Mouse (Mus musculus) macrophage (primary cell): Measurements from ENCODE around the gene Cpne1. TPM values are rescaled to one million over a fixed set of nuclear protein-coding genes. Genes with fewer than 3 reads are reported as not detected.

Experiments used
- H3K27ac ChIP-seq: fragments of 350-480 bp; formaldehyde crosslinking; 2 replicates; pipeline ENCODE4 v1.9.0; 2021
- H3K36me3 ChIP-seq: fragments of 350-480 bp; formaldehyde crosslinking; 2 replicates; pipeline ENCODE4 v1.9.0; 2021; ENCODE audit errors: inconsistent target
- H3K4me3 ChIP-seq: fragments of 350-480 bp; formaldehyde crosslinking; 2 replicates; pipeline ENCODE4 v1.9.0; 2021; ENCODE audit errors: inconsistent target
- H3K79me2 ChIP-seq: fragments of 350-480 bp; formaldehyde crosslinking; 2 replicates; pipeline ENCODE4 v1.9.0; 2021; ENCODE audit errors: inconsistent target
- WGBS: methylation state at CpG from one replicate; pipeline ENCODE4 v1.1.7; 2026; ENCODE audit warnings: inconsistent platforms; ENCODE audit not compliant: missing documents; 5-methylcytosine and 5-hydroxymethylcytosine counted together
- polyA plus RNA-seq: library from polyadenylated mRNA; stranded (reverse); fragments of 250-400 nt; gene quantifications from 3 replicates; pipeline ENCODE4 v1.2.4, GENCODE M21; 2018; ENCODE audit warnings: inconsistent platforms

The Cpne1 gene
- polyA plus RNA-seq, 1 experiment from 2014 or later = 7.4 TPM

GRCm38 (mm10) chr2:156066126-156066525 is 45.6 kb downstream of the Cpne1 start:
- Histone ChIP-seq H3K4me3 (no peak overlapping the region; the same call in 1 of the 2 replicates), H3K36me3 (no peaks in the 10 kb centered on the region), H3K27ac (no peak overlapping the region), H3K79me2 (no peaks in the 10 kb centered on the region)
- 68% methylated on average over 10 of the region's 10 CpGs for WGBS

DNA sequence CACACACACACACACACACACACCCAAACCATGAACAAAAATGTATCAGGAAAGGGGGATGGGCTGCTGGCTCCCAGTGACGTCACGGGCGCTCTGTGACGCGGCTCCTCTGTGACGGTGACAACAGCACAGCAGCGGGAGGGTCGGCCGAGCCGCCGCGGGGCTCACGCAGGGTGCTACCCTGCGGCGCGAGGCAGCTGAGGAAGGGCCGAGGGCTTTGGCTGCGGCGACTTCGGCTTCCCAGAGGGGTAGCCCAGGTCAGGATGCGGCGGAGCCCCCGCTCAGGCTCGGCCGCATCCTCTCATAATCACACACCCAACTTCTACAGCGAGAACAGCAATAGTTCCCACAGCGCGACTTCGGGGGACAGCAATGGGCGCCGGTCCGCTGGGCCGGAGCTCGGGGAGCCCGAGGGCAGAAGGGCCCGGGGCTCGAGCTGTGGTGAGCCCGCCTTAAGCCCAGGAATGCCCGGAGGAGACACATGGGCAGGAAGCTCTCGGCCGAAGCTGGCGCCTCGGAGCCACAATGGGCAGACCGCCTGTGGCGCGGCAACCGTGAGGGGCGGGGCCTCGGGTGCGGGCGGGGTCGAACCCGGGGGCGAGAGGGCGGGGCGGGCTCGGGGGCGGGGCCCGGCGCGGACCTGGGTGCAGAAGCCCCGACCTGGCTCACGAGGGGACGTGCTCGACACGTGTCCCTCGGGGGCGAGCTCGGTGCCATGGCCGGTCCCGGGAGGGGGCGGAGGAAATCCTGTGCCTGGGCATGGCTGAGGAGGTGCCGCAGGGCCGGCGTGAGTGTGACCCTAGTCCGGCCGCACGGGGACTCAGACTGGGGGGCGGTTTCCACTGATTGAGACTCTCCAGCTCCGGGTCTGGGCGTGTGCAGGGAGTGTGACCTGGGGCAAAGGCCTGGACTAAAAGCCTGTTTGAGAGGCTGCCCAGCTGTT is 46.4 kb downstream of the Cpne1 start, which contains the start of gene Spag4:
TSS of gene Spag4 (plus strand) at position 77 of the 943 bp plus-strand sequence.
- WGBS = 1% methylated on average over 73 of the region's 81 CpGs
- no peaks in the 10 kb centered on the region for H3K36me3 ChIP-seq
- no peak within 1 kb of the TSS for H3K27ac ChIP-seq
- no peaks in the 10 kb centered on the region for H3K79me2 ChIP-seq
- H3K4me3 ChIP-seq = peak within 1 kb of the TSS; percentile 5; the same call in 1 of the 2 replicates

DNA sequence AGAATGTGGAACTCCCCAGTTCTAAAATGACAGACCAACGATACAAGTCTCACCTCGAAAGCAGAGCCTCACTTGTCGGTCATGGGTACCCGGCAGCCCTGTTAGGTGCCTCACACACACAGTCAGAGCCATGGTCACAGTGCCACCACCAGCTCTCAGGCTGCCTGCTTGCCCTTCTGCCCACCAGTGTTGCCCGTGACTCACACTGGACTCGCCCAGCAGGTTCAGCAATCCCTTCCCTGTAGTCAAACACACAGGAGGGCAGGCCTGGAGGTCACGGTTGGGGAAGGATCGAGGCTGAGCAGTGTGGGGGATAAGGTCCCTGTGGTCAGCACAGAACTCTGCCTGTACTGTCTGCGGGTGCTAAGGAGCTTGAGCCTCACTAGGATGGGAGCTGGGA is 58.9 kb downstream of the Cpne1 start, which contains the start of gene Fer1l4:
TSS of gene Fer1l4 (minus strand) at position 132 of the 400 bp plus-strand sequence.
- H3K36me3 ChIP-seq = no peaks in the 10 kb centered on the region
- over 99% methylated on average over 9 of the region's 9 CpGs for WGBS
- no peak within 1 kb of the TSS for H3K27ac ChIP-seq
- H3K79me2 ChIP-seq = no peaks in the 10 kb centered on the region
- H3K4me3 ChIP-seq = no peak within 1 kb of the TSS

- Histone ChIP-seq H3K36me3 (no peaks in the 10 kb centered on the region), H3K4me3 (no peak overlapping the region), H3K79me2 (no peaks in the 10 kb centered on the region), H3K27ac (no peak overlapping the region)
- WGBS = 22% methylated on average over 18 of the region's 19 CpGs
Measured at GRCm38 (mm10) chr2:156047929-156048328, 63.8 kb downstream of the Cpne1 start.

GRCm38 (mm10) chr2:156042903-156043302 is 68.9 kb downstream of the Cpne1 start:
- H3K27ac ChIP-seq = no peak overlapping the region
- no peak overlapping the region for H3K4me3 ChIP-seq
- 52% methylated on average over 8 of the region's 8 CpGs for WGBS
- no peaks in the 10 kb centered on the region for H3K36me3 ChIP-seq
- H3K79me2 ChIP-seq = no peaks in the 10 kb centered on the region

GRCm38 (mm10) chr2:156039390-156039789 is 72.4 kb downstream of the Cpne1 start:
- Histone ChIP-seq H3K27ac (no peak overlapping the region), H3K79me2 (no peaks in the 10 kb centered on the region), H3K36me3 (no peaks in the 10 kb centered on the region), H3K4me3 (no peak overlapping the region)
- 88% methylated on average over 3 of the region's 3 CpGs for WGBS

DNA sequence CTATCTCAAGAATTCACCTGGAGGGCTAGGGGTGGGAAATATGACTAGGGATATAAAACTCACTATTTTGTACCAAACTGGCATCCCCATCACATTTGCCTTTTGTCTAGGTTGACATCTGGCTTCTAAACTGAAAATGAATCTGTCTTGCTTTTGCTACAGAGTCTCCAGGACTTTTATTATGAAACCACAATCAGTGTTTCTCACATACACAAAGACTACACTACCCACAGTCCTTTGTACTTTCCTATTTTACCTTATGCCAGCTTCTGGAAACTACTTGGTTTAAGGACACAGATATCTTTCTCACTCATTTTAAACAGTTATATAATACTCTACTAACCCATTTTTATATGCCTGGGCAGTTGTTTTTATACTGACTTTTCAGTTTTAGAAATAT is 86.3 kb downstream of the Cpne1 start:
- Histone ChIP-seq H3K27ac (no peak overlapping the region), H3K79me2 (no peaks in the 10 kb centered on the region), H3K36me3 (no peaks in the 10 kb centered on the region), H3K4me3 (no peak overlapping the region)

Other genes with a start within 250 kb of the Cpne1 start
- 27.3 to 47.7 TPM (median 28.7 TPM) in 3 replicates for gene Uqcc1, start 181.7 kb downstream of the Cpne1 start, polyA plus RNA-seq
- gene Gm15557, start 171.2 kb downstream of the Cpne1 start, polyA plus RNA-seq = not detected in 3 replicates
- not detected in 3 replicates for gene Gdf5, start 166.6 kb downstream of the Cpne1 start, polyA plus RNA-seq
- 55.2 to 100 TPM (median 84.4 TPM) in 3 replicates for gene Cep250, start 155.5 kb downstream of the Cpne1 start, polyA plus RNA-seq
- gene 6430550D23Rik, start 104.0 kb downstream of the Cpne1 start, polyA plus RNA-seq = 0.32 to 1.0 TPM (median 0.37 TPM) in 3 replicates
- 160 to 212 TPM (median 187 TPM) in 3 replicates for gene Ergic3, start 103.9 kb downstream of the Cpne1 start, polyA plus RNA-seq
- gene Fer1l4, start 59.0 kb downstream of the Cpne1 start, polyA plus RNA-seq = not detected in 3 replicates
- 0.35 TPM in 1 of 3 replicates, not detected in the others for gene Spag4, start 46.8 kb downstream of the Cpne1 start, polyA plus RNA-seq
- 7.2 to 20.5 TPM (median 8.4 TPM) in 3 replicates for gene Rbm12, start within 50 bp of the Cpne1 start, polyA plus RNA-seq
- 6.1 to 13.9 TPM (median 8.1 TPM) in 3 replicates for gene Gm28036, start 15.1 kb upstream of the Cpne1 start, polyA plus RNA-seq
- gene Romo1, start 32.1 kb upstream of the Cpne1 start, polyA plus RNA-seq = 73.4 to 124 TPM (median 123 TPM) in 3 replicates
- 18.6 to 31.0 TPM (median 24.7 TPM) in 3 replicates for gene Nfs1, start 32.2 kb upstream of the Cpne1 start, polyA plus RNA-seq
- 158 to 239 TPM (median 203 TPM) in 3 replicates for gene Rbm39, start 68.3 kb upstream of the Cpne1 start, polyA plus RNA-seq
- 30.3 to 83.9 TPM (median 31.8 TPM) in 3 replicates for gene Phf20, start 84.5 kb upstream of the Cpne1 start, polyA plus RNA-seq
- gene Cnbd2, start 200.3 kb upstream of the Cpne1 start, polyA plus RNA-seq = 3.1 to 3.9 TPM (median 3.3 TPM) in 3 replicates
- gene Scand1, start 200.7 kb upstream of the Cpne1 start, polyA plus RNA-seq = 12.2 to 134 TPM (median 90.1 TPM) in 3 replicates